Mouse (Mus musculus) urinary bladder, postnatal 4 days (tissue): ENCODE measurements at regions not wholly inside any gene's neighbourhood (a gene's known extent, or its start where the extent isn't known, plus 50 kb on each side); places are given as distances from the start of the nearest gene placed in this dataset.

Source experiments
- DNase-seq, 2 experiments: peaks; one replicate each; pipeline ENCODE4 v3.0.0; 2021 to 2022; ENCODE audit warnings: low spot score in 2 of 2

DNA sequence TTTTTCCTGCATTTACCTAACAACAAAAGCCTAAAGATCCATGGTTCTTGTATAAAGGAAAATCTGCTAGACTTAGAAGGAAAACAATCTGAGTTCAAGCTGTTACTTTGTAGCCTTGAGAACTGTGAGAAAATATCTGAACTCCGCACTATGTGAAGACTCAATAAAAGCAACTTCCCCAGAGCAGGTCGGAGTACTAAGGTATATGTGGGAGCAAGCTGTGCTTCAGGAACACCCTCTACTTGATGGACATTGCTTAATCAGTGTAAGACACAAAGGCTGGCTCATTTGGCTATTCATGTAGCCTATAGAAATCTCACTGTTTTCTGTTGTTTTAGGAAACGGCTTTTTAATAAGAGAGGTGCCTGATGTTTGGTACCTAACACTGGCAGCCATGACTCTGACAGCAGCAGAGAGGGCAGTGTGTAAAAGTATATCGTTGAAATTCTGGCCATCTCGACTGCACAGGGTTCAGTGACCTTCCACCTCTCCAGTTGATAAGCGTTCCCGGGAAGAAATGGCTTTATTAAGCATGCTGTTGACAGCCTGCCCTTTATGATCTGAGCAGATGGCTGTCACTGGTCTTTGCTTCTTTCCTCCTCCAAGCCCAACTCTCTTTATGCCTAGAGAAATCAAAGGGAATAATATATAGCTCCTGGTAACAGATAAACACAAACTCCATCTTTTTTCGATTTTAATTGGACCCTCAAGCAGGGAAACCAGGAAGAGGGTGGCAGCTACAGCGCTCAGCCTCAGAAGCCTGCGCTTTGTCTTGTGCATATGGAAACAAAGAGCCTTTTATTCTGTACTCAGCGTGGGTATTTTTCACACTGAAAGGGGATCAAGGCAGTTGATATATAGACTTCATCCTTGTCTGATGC is 443.7 kb upstream of the Sel1l start:
- no peak for DNase-seq

DNA sequence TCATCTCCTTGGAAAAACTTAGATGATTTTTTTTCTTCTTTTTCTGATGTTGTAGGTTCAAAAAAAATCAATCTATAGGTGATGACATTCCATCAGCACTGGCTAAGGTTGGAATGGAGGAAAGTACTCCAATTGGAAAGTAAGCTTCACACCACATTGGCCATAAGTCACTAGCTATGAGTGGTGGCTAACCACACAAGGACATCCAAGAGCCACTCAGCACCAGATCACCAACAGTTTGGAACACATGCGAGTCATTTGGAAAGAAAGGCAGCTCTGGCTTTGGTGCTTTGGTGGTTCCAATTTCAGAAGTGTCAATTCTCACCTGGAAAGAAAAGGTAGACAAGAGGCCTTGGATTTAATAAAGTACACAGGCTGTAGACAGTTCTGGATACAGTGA is 442.5 kb upstream of the Sel1l start:
- DNase-seq: no peak

DNA sequence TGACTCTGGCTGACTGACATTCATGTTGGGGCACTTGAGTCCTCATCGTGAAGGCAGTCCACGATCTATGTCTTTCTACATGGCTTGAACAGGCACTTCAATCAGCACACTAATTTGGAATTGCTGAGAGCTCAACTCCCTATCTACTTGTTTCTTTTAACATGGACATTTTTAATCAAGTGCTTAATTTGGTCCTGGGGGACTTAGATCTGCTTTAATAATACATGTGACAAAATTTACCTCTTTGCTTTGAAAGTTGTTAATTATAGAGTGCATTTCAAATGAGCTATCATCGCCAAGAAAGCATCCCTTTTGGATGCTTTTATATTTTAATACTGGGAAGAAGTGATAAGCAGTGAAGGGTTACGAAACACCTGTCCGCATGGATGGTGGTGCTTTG is 436.6 kb upstream of the Sel1l start:
- no peak for DNase-seq

DNA sequence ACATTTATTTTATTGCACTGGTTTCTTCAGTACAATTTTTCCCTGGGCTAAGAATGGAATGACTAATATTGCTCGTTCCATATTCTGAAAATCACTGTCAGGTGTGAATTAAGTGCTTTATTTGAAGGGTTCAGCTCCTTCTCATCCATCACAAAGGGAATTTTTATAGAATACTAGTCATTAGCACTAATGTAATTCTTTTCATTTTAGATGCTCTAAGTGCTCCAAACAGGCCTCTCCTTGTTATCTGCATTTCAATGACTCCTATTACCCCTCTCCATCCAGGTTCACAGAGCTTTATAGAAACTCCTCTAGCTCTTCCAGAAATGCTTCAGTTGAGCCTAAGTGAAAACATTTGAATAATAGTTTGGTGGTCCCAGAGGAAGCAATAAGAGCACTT is 431.5 kb upstream of the Sel1l start:
- DNase-seq: no peak

DNA sequence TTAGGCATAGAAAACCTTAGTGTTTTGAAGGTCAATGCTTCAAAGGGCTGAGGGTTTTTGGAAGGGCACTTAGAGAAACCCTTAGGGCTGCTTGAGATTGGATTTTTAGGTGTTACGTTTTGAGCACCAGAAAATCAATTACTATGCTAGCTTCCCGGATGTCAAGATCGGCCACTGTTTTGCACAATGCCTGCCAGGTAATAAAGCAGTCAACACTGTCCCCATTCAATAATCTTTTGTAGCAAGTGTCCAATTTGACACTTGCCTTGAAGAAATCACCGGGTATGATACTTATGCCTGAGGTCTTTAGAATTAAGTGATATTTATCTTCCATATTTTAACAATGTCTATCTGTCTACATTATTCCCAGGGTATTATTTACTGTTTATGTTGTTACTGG is 403.0 kb upstream of the Sel1l start:
- DNase-seq: no peak

DNA sequence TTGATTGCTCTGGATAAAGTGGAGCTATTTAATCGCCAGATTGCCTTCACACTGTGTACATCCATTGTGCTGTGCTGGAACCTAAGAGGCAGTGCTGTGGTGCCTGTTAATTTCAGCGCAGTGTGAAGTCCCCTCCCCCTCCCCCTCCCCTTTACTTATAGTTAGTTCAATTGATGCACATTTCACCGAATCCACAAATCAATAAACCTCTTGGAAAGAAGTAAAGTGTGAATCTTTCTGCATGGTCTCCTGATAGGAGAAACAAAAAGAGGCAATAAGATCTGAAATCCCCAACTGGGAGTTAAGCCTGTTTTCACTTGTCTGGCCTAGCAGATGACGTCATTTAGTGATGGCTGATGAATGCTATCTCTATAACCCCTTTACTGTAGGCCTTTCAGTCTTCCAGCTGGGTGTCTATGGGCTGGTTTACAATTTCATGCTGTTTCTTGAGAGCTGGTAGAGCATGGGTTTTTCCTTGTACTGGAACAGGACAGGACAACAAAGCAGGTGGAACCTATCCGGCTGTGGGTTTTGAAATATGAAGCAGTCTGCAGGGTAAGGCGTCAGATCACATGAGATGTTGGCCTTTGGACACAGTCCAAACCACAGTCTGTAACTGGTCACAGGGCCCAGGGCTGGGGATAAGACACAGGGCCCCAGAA is 398.0 kb upstream of the Sel1l start:
- DNase-seq: no peak

DNA sequence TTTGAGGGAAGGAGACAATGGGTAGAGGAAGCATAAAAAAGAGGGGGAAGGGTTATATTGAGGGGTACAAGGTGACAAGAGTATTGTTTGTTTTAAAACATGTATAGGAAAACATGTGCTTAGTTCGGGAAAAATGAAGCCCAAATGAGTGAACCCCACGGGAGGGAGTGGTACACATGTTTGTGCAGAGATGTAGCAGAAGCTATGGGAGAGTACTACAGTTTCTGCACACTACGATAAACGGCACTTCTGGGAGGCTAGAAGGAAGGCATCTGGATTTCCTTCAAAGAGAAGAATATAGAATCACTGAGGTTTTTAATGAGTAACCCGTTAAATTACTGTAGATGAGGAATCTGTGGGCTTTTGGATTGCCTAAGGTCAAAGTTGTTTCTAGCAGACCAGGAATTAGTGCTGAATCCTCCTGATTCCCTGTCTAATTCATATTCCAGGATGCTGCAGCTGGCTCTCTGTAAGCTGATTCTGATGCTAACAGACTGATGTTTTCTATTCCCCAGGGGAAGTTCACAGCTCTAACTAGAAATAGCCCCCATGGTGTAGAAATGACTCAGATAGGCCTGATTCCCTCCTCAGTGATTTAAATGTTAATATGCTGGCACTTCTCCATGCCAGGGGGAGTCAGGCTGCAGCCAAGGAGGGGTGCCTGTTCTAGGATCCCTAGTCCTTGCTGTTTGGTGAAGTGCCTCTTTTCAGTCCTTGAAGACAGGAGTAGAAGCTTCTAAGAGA is 391.2 kb upstream of the Sel1l start:
- no peak for DNase-seq

DNA sequence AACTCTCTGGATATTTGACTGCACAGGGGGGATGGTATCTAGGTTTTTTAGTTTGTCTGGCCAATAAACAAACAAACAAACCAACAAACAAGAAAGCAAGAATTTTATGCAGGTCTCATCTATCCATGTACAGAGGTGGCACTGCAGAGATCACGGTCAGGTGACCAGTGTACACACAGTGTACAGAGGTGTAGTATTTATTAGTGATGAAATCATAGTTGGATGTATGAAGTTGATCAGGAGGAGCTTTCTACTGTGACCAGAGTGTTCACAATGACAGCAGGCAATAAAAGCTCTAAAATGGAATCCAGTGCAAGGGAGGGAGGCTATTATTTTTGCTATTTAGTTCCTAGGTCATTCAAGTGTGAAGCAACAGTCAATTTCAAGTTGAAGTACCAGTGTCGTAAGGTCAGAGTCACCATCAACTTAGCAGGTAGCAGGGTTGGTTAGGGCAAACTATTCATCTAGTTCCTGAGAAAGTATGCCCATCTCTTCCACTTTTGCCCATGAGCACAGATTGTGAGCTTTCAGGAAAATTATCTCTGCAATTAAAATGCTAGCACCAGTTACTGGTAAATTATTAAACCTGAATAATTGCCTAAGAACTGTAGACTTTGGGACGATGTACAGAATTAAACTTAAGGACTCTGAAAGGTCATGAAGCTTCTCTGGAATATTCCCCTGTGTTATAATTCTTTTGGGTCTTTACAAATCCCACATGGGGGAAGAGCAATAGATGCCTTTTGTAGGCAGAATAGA is 384.9 kb upstream of the Sel1l start:
- no peak for DNase-seq

DNA sequence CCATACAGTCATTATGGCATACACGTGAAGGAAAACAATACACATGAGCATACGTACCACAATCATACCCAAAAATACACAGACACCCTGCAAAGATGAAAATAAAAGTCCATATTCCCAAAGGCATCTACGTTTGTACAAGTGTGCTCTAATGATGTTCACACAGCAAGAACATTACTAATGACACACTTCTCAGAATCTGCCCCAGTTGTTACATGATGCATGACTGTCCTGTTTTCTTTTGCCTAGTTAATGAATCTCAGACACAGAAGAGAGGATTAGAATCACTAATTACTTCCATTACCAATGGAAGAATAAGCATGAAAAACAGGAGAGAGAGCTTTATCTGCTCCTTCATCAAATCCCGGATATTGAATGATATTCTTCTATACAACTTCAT is 379.6 kb upstream of the Sel1l start:
- DNase-seq: no peak

DNA sequence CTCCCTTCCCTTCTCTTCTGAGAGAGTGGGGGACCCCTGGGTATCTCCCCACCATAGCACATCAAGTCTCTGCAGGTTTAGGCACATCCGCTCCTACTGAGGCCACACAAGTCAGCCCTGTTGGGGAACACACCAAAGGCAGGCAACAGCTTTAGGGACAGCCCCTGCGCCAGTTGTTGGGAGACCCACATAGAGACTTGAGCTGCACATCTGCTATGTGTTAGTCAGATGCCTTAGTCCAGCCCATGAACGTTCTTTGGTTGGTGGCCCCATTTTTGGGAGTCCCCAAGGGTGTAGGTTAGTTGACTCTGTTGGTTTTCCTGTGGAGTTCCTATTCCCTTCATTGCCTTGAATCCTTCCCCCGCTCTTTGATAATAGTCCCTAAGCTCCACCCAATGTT is 354.4 kb upstream of the Sel1l start:
- no peak for DNase-seq

DNA sequence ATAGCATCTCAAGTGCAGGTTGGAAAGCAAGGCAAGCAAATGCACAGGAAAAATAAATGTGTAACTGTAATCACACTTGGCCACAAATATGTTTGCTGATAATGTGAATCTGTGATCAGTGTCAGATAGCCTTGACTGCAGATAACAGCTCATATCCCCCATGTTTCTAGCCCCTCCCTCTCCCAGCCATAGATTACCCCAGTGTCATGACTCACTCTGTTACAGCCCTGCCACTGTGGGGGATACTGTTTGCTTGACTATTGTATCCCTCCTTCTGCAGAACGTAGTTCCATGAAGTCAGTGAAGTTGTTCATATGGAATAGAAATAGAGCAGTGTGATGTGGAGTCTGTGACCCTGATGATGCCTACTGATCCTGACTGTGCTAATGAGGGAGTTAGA is 351.6 kb upstream of the Sel1l start:
- DNase-seq: no peak

DNA sequence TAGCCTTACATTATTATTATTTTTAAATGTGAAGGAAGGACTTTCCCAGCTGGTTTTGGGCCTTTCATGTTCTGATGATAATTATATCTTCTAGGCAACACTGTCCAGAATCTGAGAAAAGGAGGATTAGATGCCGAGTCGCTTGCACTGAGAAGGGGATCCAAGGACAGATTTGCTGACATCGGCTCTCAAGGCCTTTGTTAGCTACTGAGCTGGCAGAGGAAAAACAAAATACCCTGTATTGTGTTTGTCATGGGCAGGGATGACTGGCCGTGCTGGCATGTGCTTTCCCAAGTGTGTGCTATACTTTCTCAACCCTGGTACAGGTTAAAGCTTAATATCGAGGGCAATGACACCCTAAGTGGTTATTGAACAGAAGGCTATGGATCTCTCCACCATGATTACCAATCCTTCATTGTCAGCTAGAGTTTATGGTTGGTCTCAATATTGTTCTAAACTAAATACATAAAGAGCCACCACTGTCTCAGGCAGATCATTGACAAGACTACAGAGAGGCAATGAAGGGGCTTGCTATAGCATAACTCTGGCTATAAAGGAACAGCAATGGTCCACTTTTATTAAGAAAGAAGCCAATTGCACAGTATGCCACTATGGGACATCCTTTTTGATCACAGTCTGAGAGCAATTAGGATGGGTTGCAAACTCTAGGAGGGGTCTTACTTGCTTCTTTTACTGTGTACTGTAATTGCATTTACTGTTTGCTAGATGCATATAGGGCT is 350.0 kb upstream of the Sel1l start:
- no peak for DNase-seq

DNA sequence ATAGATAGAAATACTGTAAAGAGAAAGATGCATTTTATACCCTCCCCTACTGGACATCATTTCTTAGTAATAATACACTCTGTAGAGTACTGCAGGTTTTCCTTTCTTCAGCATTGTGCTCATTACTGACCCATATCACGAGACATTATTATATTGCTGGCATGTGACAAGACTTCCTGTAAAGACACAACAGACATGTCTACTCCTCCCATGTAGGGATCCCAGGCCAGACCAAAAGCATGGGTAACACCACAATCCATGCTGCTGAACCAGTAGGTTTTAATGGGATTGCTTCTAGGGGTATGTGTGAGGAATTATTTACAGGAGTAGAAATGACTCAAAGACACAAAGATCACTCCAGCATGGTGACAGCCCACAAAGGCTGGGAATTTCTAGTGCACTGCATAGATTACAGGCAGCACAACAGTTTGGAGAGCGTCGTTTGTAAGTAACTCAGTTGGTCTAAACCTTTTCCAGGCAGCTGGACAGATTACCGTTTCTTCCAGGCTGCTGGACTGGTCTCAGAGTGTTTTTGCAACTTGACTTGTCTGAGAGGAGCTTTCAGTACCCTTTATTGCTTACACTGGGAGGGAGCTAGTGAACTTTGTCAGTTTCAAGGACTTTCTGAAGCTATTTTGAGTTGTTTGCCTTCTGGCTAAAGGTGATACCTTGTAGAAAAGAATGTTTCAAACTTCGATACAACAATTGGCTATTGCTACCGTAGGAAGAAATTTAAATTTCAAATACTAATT is 345.2 kb upstream of the Sel1l start:
- DNase-seq: no peak

DNA sequence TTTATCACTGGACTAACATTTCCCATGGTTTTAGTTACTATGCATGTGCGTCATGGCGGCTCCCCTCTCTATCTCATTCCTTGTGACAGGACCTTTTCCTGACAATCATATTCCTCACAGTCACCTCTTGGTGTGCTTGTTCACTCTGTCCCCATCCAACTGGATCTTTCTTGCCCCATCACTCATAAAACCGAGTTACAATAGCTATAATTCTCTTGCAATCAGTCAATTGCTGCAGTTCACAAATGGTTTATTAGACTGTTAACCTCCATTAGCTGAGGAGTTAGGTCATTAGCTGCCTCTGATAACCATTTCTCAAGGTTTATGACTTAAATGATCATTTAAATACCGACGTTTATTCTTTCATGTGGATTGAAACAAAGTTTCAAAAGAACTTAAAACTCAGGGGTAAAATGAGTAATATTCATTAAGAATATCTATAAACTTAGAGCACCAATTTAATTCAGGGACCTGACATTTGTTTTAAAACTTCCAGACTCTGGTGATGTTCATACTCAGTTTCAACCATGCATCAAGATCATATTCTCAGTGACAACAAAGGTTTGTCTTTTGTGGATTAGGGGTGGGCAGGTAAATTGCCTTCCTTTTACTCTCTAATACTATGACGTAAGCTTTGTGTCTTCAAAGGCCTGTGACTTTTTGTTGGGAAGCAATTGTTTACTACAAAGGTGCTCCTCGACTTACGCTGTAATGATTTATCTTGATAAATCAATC is 344.4 kb upstream of the Sel1l start:
- no peak for DNase-seq

DNA sequence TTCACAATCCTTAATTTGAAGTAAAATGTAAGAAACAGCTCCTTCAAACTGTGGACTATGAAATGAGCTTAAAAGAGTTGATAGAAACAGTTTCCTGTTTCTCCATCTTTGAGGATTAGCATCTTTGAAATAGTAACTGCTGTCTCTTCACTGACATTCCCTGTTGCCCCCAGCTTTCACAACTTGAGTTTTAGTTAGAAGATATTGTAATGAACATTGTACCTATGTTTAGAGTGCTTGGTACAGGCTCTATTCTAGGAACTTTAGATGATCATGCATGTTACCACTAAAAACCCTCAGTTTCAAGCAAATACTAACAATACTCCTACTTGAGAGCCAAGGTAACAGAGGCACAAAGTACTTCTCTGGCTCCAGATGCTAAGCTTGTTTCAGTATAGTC is 340.1 kb upstream of the Sel1l start:
- no peak for DNase-seq

DNA sequence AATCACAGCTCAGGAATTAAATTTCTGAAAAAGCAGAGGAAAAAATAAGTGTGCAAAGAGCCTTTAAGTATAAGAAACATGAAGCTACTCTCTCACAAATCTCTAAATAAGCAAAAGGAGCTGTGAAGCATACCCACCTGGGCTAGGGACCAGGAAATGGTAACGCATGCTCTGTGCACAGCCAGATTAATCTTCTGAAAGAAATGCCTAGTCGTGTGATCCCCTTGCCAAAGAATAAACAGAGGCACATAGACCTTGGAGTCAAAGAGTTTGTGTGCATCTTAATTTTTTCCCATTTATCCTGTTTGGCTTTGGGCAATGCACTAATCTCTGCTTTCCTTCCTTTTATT is 338.2 kb upstream of the Sel1l start:
- no peak for DNase-seq

DNA sequence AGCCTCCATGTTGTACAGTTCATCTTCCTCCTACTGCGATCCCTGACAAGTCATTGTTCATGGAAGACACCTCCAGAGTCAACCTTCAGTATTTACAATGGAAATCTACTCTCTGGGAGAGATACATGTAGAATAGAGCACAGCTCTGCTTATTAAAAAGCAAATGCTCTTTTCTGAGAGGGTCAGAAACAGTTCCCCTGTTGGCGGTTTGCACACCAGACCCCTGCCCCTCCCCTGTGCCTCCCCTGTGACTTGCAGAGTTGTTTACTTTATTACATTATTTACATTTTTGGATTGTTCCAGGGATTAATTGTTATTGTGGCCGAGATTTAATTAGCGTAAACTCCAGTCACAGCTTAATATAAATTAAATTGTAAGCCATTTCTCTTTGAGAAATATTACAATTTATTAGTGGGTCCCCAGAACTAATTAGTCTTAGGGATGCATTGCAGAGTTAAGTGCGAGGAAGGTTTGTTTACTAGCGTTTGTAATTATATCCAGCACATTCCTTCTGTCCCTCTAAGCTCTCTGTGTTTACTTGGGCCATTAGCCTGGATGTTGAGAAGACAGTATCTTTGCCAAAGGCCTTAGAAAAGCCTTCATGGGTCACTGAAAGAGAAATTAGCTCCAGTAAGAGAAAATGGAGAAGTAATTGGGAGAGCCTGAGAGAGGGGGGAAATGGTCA is 337.6 kb upstream of the Sel1l start:
- no peak for DNase-seq

DNA sequence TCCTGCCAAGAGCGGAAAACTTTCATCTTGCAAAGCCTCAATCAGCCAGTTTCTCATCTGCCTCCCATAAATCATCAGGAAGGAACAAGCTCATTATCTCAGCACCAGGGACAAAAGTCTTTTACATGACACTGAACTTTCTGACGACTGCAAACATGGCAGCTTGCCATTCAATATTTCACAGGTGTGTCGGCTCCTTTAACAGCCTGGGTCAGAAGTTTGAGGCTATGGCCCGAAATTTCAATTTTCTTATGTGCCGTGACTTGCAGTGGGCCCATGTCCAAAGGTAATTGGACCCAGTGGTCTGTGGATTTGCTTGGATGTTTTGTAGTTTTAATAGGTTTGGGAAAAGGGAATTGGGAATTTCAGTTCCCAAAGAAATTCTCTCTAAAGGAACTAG is 330.3 kb upstream of the Sel1l start:
- no peak for DNase-seq

DNA sequence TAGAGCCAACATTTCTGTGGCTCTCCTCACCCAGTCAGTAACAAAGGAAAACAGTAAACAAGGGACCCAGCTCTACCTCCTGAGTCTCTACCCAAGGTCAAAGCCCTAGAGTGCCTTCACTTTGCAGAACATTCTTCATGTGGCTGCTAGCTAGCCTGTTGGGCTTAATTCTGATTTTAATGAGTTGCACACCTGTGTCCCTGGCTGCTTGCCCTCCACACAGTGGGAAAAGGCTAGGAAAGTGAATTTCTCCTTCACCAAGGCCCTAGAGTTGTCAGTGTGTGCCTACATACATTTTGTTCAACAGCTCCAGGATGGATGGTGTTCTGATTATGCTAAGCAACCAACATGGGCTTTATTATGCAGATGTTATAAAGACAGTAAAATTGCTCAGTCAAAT is 307.8 kb upstream of the Sel1l start:
- DNase-seq: no peak

DNA sequence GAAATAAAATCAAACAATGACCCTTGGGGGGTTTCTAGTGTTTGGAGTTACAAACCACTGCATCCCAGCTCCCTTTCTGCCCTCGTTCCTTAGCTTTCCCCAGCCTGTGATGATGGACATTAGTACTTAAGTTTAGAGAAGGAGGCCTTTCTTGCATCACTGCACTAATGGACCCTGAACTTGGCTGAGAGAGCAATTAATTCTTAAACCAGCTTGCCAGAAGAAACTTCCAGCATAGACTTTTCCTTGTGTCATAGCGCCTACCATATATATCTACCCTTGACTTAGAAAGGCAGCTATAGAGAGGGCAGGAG is 303.9 kb upstream of the Sel1l start:
- no peak for DNase-seq
